Mouse (Mus musculus): Measurements from ENCODE around the gene Clcn2. TPM values are rescaled to one million over a fixed set of nuclear protein-coding genes. Genes with fewer than 3 reads are reported as not detected.

The Clcn2 gene
- polyA plus RNA-seq, 1 experiment = 77.2 TPM

DNA sequence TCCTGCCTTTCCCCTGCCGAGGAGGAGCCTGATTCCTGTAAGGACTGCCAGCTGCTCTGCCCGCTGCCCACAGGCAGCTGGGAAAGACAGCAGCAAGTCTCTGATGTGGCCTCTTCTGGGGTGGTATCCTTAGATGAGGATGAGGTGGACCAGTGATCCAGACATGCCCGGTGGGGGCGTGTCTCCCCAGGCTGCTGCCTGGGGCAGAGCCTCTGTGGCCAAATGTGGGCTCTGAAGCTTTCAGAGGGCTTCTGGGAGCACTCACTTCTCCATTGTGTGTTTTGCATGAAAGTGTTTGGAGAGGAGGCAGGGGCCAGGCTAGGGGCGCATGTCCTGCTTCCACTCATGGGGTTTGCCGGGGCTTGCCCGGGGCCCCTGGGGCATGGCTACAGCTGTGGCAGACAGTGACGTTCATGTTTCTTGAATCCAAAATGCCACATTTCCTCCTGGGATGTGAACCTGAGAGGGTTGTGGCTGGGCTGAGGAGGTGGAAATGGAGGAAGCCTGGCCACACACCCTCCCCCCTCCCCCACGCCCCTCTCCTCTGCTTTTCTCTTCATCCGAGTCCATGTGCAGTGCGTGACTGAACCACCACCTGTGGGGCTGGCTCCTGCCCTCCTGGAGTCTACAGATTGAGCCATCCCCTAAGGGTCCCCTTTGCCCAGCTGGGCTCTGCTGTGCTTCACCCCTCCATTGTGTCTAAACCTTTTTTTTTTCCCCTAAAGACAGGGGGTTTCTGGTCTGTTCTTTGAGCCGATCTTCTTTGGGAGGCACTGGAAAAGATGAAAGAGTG lies 15.6 kb downstream of the Clcn2 start:
- H3K27ac ChIP-seq (ENCODE audit: control insufficient read depth, insufficient read depth, low read depth, low read length) = no peak overlapping the region
- peaks cover 7% of the 10 kb centered on the region for H3K4me1 ChIP-seq (ENCODE audit: control insufficient read depth, insufficient read depth, low read length)
- H3K4me3 ChIP-seq (ENCODE audit: control insufficient read depth, low read depth, low read length) = no peak overlapping the region
- TF ChIP-seq POLR2A (IDR thresholded peaks at IDR 0.05; ENCODE audit: control insufficient read depth, low read depth, low read length) = no peak
- no peak for TF ChIP-seq CTCF (IDR thresholded peaks at IDR 0.05; ENCODE audit: control insufficient read depth, insufficient read depth, insufficient replicate concordance, low read depth, low read length)
- no peaks in the 10 kb centered on the region; the same call in 1 of the 2 replicates for H3K36me3 ChIP-seq (ENCODE audit: control insufficient read depth, insufficient read depth, low read length)
- no peaks in the 10 kb centered on the region for H3K27me3 ChIP-seq (ENCODE audit: control insufficient read depth, insufficient read depth, low read length)

DNA sequence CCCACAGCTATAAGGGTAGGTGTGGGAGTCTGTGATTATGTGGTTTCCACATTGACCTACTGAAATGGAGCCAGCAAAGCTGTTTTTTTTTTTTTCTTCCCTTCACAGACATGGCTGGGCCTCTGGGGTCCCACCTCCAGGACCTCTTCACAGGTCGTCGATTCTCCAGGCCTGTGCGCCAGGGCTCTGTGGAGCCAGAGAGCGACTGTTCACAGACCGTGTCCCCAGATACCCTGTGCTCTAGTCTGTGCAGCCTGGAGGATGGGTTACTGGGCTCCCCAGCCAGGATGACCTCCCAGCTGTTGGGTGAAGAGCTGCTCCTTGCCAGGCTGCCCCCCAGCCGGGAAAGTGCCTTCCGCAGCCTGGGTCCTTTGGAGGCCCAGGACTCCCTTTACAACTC lies 16.2 kb downstream of the Clcn2 start:
- peaks cover 7% of the 10 kb centered on the region for H3K4me1 ChIP-seq (ENCODE audit: control insufficient read depth, insufficient read depth, low read length)

DNA sequence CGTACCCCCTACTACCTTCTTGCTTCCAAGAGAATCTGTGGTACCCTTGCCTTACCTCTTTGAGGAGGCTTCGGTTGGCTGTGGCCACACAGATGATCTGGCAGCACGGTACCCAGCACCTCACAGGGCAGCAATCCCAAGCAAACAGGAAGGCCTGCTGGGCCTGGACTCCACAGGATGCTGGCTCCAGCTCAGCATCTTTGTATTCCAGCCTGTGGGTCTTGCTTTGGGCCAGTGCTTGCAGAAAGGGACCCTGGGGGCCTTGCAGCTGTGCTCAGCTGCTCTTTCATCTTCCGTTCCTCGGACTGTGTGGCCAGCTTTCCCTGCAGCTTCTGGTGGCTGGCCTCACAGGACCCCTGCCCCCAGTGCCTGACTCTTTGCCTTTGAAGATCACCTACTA lies 17.5 kb downstream of the Clcn2 start:
- Histone ChIP-seq H3K4me3 (ENCODE audit: control insufficient read depth, low read depth, low read length) (no peak overlapping the region), H3K36me3 (ENCODE audit: control insufficient read depth, insufficient read depth, low read length) (no peaks in the 10 kb centered on the region; the same call in 1 of the 2 replicates), H3K4me1 (ENCODE audit: control insufficient read depth, insufficient read depth, low read length) (peaks cover 10% of the 10 kb centered on the region), H3K27me3 (ENCODE audit: control insufficient read depth, insufficient read depth, low read length) (no peaks in the 10 kb centered on the region), H3K27ac (ENCODE audit: control insufficient read depth, insufficient read depth, low read depth, low read length) (no peak overlapping the region)
- no peak for TF ChIP-seq POLR2A (IDR thresholded peaks at IDR 0.05; ENCODE audit: control insufficient read depth, low read depth, low read length)
- TF ChIP-seq CTCF (IDR thresholded peaks at IDR 0.05; ENCODE audit: control insufficient read depth, insufficient read depth, insufficient replicate concordance, low read depth, low read length) = no peak

More for the DNA sequence above, 16.2 kb downstream of the Clcn2 start:
- H3K4me3 ChIP-seq (ENCODE audit: control insufficient read depth, low read depth, low read length) = no peak overlapping the region
- H3K36me3 ChIP-seq (ENCODE audit: control insufficient read depth, insufficient read depth, low read length) = no peaks in the 10 kb centered on the region; the same call in 1 of the 2 replicates
- TF ChIP-seq POLR2A (IDR thresholded peaks at IDR 0.05; ENCODE audit: control insufficient read depth, low read depth, low read length) = no peak
- TF ChIP-seq CTCF (IDR thresholded peaks at IDR 0.05; ENCODE audit: control insufficient read depth, insufficient read depth, insufficient replicate concordance, low read depth, low read length) = no peak
- H3K27ac ChIP-seq (ENCODE audit: control insufficient read depth, insufficient read depth, low read depth, low read length) = no peak overlapping the region
- H3K27me3 ChIP-seq (ENCODE audit: control insufficient read depth, insufficient read depth, low read length) = no peaks in the 10 kb centered on the region

DNA sequence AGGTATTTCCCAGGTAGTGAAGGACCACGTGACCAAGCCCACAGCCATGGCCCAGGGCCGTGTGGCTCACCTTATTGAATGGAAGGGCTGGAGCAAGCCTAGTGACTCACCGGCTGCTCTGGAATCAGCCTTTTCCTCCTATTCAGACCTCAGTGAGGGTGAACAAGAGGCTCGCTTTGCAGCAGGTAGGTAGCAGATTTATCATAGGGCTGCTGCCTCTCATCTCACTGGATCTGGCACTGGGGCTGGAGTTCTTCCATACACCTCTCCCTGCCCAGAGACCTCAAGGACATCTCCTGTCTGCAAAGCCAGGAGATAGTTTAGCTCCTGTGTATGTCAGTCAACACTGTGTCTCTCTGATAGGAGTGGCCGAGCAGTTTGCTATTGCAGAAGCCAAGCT lies 18.3 kb downstream of the Clcn2 start:
- H3K27me3 ChIP-seq (ENCODE audit: control insufficient read depth, insufficient read depth, low read length) = no peaks in the 10 kb centered on the region
- TF ChIP-seq CTCF (IDR thresholded peaks at IDR 0.05; ENCODE audit: control insufficient read depth, insufficient read depth, insufficient replicate concordance, low read depth, low read length) (no peak), POLR2A (IDR thresholded peaks at IDR 0.05; ENCODE audit: control insufficient read depth, low read depth, low read length) (no peak)
- peaks cover 18% of the 10 kb centered on the region for H3K4me1 ChIP-seq (ENCODE audit: control insufficient read depth, insufficient read depth, low read length)
- H3K36me3 ChIP-seq (ENCODE audit: control insufficient read depth, insufficient read depth, low read length) = no peaks in the 10 kb centered on the region; the same call in 1 of the 2 replicates
- H3K4me3 ChIP-seq (ENCODE audit: control insufficient read depth, low read depth, low read length) = no peak overlapping the region
- H3K27ac ChIP-seq (ENCODE audit: control insufficient read depth, insufficient read depth, low read depth, low read length) = no peak overlapping the region

DNA sequence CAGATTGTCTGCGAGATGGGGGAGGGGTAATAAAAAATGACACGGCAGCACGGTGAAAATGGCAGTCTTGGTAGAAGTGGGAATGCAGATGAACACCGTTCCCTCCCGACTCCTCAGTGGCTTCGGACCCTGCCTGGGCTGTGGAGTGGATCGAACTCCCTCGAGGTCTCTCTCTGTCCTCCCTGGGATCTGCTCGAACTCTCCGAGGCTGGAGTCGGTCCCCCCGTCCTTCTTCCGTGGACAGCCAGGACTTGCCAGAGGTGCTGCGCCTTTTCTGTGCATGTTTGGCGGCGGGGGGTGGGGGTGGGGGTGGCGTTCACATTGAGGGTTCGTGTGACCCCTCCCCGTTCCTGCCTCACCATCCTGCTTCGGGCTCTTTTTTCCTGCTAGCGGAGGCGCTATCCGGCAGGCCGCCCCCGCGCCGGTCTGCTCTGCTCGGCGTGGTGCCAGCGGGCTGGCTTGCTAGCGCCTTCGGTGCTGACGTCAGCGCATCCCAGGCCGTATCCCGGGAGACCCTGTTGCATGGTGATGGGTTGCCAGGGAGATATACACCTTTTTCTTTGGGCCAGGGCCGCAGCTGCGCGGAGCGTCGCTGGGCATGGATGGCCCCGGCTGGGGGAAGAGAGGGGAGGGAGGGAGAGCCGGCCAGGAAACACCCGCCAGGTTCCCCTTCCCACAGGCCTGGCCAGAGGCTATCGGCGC lies 21.8 kb downstream of the Clcn2 start:
- peak overlapping the region; percentile 95 for H3K4me3 ChIP-seq (ENCODE audit: control insufficient read depth, low read depth, low read length)
- peaks cover 21% of the 10 kb centered on the region for H3K4me1 ChIP-seq (ENCODE audit: control insufficient read depth, insufficient read depth, low read length)
- peak overlapping the region; percentile 60 for H3K27ac ChIP-seq (ENCODE audit: control insufficient read depth, insufficient read depth, low read depth, low read length)
- TF ChIP-seq CTCF (IDR thresholded peaks at IDR 0.05; ENCODE audit: control insufficient read depth, insufficient read depth, insufficient replicate concordance, low read depth, low read length) (no peak), POLR2A (IDR thresholded peaks at IDR 0.05; ENCODE audit: control insufficient read depth, low read depth, low read length) (peak; percentile 73)
- no peaks in the 10 kb centered on the region for H3K27me3 ChIP-seq (ENCODE audit: control insufficient read depth, insufficient read depth, low read length)
- no peaks in the 10 kb centered on the region; the same call in 1 of the 2 replicates for H3K36me3 ChIP-seq (ENCODE audit: control insufficient read depth, insufficient read depth, low read length)

DNA sequence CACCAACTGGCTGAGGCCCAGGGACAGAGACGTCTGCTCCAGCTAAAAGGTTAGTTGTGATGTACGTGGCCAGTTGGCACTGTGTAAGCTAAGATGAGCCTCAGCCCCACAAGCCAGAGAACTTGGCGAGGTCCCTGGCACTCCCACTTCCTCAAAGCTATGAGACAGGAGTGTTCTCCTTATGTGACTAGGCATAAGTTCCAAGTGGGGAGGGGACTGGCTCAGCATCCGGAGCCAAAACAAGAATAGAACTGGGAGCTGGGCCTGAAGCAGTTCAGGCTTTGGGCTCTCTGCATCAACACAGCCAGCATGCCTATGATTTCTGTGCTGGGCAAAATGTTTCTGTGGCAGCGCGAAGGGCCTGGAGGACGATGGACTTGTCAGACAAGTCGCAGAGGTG lies 22.8 kb downstream of the Clcn2 start:
- Histone ChIP-seq H3K4me1 (ENCODE audit: control insufficient read depth, insufficient read depth, low read length) (peaks cover 21% of the 10 kb centered on the region), H3K27me3 (ENCODE audit: control insufficient read depth, insufficient read depth, low read length) (no peaks in the 10 kb centered on the region), H3K36me3 (ENCODE audit: control insufficient read depth, insufficient read depth, low read length) (no peaks in the 10 kb centered on the region; the same call in 1 of the 2 replicates), H3K27ac (ENCODE audit: control insufficient read depth, insufficient read depth, low read depth, low read length) (no peak overlapping the region; the same call in 1 of the 2 replicates), H3K4me3 (ENCODE audit: control insufficient read depth, low read depth, low read length) (peak overlapping the region; percentile 95)
- TF ChIP-seq CTCF (IDR thresholded peaks at IDR 0.05; ENCODE audit: control insufficient read depth, insufficient read depth, insufficient replicate concordance, low read depth, low read length) = no peak
- TF ChIP-seq POLR2A (IDR thresholded peaks at IDR 0.05; ENCODE audit: control insufficient read depth, low read depth, low read length) = no peak

DNA sequence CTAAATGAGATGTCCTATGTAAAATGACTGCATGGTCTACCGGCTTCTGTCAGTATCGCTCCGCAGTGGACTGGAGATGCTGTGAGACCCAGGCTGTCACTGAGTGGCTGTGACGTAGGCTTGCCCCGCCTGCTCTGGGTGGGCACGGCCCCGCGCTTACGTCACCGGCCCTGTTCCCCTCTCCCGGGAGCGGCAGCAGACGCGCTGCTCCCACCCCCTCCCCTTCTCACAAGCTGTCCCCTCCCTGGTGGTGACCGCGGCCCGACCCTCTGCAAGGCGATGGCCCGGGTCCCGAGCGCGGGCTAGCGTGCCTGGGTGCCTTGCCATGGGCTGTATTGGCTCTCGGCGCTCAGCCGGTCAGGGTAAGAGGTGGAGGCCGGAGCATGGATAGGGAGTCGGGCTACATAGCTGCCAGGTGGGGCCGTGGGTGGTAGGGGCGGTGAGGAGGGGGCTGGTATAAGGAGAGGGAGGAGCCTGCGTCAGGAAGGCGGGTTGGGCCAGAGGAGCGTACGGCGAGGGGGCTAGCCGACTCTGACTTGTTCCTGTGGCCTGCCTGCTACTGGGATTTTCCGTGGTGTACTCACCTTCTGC lies 24.3 kb downstream of the Clcn2 start, which contains the start of gene Fam131a:
Gene Fam131a (plus strand): TSS at position 131 of the 591 bp plus-strand sequence.
- Histone ChIP-seq H3K36me3 (ENCODE audit: control insufficient read depth, insufficient read depth, low read length) (no peaks in the 10 kb centered on the region; the same call in 1 of the 2 replicates), H3K4me1 (ENCODE audit: control insufficient read depth, insufficient read depth, low read length) (peaks cover 21% of the 10 kb centered on the region), H3K27me3 (ENCODE audit: control insufficient read depth, insufficient read depth, low read length) (no peaks in the 10 kb centered on the region), H3K4me3 (ENCODE audit: control insufficient read depth, low read depth, low read length) (peak within 1 kb of the TSS; percentile 95), H3K27ac (ENCODE audit: control insufficient read depth, insufficient read depth, low read depth, low read length) (peak within 1 kb of the TSS; percentile 59)
- TF ChIP-seq CTCF (IDR thresholded peaks at IDR 0.05; ENCODE audit: control insufficient read depth, insufficient read depth, insufficient replicate concordance, low read depth, low read length) (no peak), POLR2A (IDR thresholded peaks at IDR 0.05; ENCODE audit: control insufficient read depth, low read depth, low read length) (peak; percentile 65; the same call in 1 of the 2 replicates)
